Mouse (Mus musculus): ENCODE measurements around the gene Ntmt1. TPM values are rescaled to one million over a fixed set of nuclear protein-coding genes. Genes with fewer than 3 reads are reported as not detected.
A peak's percentile ranks its signal among the peaks of the same experiment; 100 is the strongest.

The Ntmt1 gene
- 101 and 107 TPM in 2 replicates for polyA plus RNA-seq (2015; fragmentation: Nextera tagmentation; extraction: Ambion mirVana)

GRCm38 (mm10) chr2:30807648-30808295 lies at the start of gene Ntmt1:
Gene Ntmt1, plus strand, starts transcription at chr2:30807826.
- Histone ChIP-seq H3K27ac (replicated peaks) (peak within 1 kb of the TSS; percentile 86), H3K9ac (peak within 1 kb of the TSS; percentile 96), H3K4me3 (peak within 1 kb of the TSS; percentile 83), H3K4me2 (peak within 1 kb of the TSS; percentile 96), H3K4me1 (replicated peaks) (peaks cover 38% of the 10 kb centered on the region), H3K36me3 (peaks cover 7% of the 10 kb centered on the region), H3K9me3 (no peaks in the 10 kb centered on the region), H3K27me3 (peaks cover 10% of the 10 kb centered on the region; the same call in 1 of the 2 replicates)
- ATAC-seq (ENCODE audit: low read depth) = peak; percentile 97
- WGBS = under 1% methylated on average over 44 of the region's 44 CpGs

DNA sequence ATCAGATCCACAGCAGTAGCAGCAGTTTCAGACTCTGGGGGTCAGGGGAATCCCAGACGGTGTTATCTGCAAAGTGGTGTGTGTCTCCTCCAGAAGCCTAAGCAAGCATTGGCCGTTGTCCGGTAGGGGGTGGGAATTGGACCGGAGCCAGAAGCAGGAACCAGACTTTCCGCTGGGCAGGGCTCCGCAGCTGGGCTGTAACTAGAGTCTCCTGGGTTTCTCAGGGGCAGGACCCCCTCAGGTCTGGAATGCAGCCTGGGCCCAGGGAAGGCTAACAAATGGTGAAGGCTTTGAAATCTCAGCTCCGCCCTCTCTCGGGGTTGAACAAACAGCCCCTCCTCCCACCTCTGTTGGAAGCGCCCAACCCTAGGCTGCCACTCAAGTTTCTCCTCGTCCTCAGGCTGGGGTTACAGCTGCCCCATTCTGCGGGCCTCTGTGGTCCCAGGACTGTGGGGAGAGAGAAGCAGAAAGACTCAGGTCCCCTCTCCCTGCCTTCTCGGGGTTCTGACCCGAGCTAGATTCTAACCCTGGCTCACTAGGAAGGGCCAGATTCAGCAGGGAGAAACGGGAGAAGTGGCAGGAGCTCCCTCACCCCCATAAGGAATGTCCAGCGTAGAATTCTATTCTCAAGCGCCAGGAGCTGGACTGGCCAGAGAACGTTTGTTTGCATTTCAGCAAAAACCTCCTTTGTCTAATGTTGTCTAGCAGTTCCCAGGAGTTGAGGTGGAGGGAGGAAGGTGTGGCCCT lies 49.1 kb upstream of the Ntmt1 start:
- H3K4me2 ChIP-seq = peak overlapping the region; percentile 13; the same call in 1 of the 2 replicates
- H3K9ac ChIP-seq = peak overlapping the region; percentile 27; the same call in 1 of the 2 replicates
- no peaks in the 10 kb centered on the region for H3K36me3 ChIP-seq
- peak overlapping the region; percentile 79 for H3K27ac ChIP-seq (replicated peaks)
- H3K4me3 ChIP-seq = no peak overlapping the region
- H3K9me3 ChIP-seq = peaks cover 14% of the 10 kb centered on the region; the same call in 1 of the 2 replicates
- no peaks in the 10 kb centered on the region for H3K27me3 ChIP-seq
- WGBS = 3% methylated on average over 17 of the region's 17 CpGs
- peaks cover 32% of the 10 kb centered on the region for H3K4me1 ChIP-seq (replicated peaks)
- peak; percentile 73 for ATAC-seq (ENCODE audit: low read depth)

- no peak overlapping the region for H3K4me2 ChIP-seq
- peaks cover 14% of the 10 kb centered on the region; the same call in 1 of the 2 replicates for H3K9me3 ChIP-seq
- H3K27ac ChIP-seq (replicated peaks) = peak overlapping the region; percentile 79
- no peak overlapping the region; the same call in 1 of the 2 replicates for H3K9ac ChIP-seq
- H3K36me3 ChIP-seq = no peaks in the 10 kb centered on the region
- 46% methylated on average over 4 of the region's 4 CpGs for WGBS
- ATAC-seq (ENCODE audit: low read depth) = no peak
- H3K4me1 ChIP-seq (replicated peaks) = peaks cover 32% of the 10 kb centered on the region
- no peak overlapping the region for H3K4me3 ChIP-seq
- H3K27me3 ChIP-seq = no peaks in the 10 kb centered on the region
Observed at GRCm38 (mm10) chr2:30759088-30759374, 48.6 kb upstream of the Ntmt1 start.

DNA sequence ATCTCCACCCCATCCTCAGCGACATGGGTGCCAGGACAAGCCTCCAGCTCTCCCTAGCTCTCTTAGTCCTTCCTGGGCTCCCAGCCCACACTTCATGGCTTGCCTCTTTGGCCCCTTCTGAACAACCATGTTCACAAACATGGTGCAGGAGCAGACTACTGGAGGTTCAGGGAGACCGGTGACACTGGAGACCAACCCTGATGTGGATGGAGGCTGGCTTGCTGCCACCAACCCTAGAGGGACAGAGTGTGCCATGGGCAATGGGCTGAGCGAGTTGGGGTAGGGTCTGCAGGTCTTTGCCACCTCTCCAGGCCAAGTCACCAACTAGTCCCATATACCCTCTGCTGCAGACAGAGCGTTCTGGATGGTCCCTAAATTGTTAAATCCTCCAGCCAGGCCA lies 48.2 kb upstream of the Ntmt1 start:
- no peaks in the 10 kb centered on the region for H3K27me3 ChIP-seq
- H3K4me2 ChIP-seq = no peak overlapping the region
- H3K9ac ChIP-seq = no peak overlapping the region
- H3K36me3 ChIP-seq = no peaks in the 10 kb centered on the region
- H3K27ac ChIP-seq (replicated peaks) = peak overlapping the region; percentile 79; the same call in 1 of the 2 replicates
- H3K9me3 ChIP-seq = peaks cover 15% of the 10 kb centered on the region
- ATAC-seq (ENCODE audit: low read depth) = no peak
- peaks cover 32% of the 10 kb centered on the region for H3K4me1 ChIP-seq (replicated peaks)
- H3K4me3 ChIP-seq = no peak overlapping the region
- 78% methylated on average over 4 of the region's 4 CpGs for whole genome bisulfite sequencing

DNA sequence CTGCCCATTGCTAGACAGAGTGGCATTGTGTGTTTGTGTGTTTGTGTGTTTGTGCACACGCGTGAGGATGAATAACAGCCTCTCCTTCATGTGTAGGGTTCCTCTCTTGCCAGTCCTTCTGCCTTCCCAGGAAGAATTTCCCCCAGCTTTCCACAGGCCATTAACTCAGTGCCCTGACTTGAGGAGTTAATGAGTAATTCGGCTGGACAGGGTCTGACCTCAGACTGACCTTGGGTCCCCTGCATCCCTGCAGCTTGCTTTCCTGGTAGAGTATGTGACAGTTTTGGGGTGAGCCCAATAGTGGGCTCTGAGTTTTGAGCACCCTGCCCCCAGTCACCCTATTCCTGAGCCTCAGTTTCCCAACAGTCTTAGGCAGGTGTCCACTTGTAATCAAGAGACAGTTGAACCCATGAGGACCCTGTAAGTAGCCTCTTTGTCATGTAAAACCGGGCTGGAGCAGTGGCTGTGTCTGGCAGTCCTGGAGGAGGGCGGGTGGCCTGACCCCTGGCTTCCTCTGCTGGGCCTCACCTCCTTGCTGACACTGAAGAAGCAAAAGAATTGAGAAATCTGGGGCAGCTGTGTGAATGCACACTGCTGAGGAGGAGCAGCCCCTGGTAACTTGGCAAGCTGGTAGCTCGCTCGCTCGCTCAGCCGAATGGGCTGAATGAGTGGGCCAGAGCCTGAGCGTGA lies 47.6 kb upstream of the Ntmt1 start:
- Histone ChIP-seq H3K9me3 (peaks cover 20% of the 10 kb centered on the region), H3K9ac (no peak overlapping the region), H3K36me3 (no peaks in the 10 kb centered on the region), H3K4me1 (replicated peaks) (peaks cover 32% of the 10 kb centered on the region), H3K4me2 (no peak overlapping the region), H3K27me3 (no peaks in the 10 kb centered on the region), H3K4me3 (no peak overlapping the region), H3K27ac (replicated peaks) (peak overlapping the region; percentile 79; the same call in 1 of the 2 replicates)
- ATAC-seq (ENCODE audit: low read depth) = no peak
- WGBS = 23% methylated on average over 10 of the region's 10 CpGs

DNA sequence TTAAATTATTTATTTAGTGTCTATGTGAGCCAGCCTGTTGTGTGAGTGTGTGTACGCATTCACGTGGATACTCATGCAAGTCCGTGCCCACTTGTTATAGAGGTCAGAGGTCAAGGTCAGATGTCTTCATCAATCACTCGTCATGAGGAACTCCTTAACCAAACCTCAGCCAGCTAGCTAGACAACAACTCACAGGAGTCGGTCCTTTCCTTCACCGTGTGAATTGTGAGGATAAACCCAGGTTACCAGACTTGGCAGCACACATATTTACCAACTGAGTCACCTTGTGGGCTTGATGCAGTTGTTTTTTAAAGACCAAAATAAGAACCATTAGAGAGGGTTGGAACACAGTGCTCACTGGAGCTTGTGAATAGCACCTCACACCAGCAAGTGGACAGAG lies 46.9 kb upstream of the Ntmt1 start:
- Histone ChIP-seq H3K4me3 (no peak overlapping the region), H3K36me3 (no peaks in the 10 kb centered on the region), H3K27me3 (no peaks in the 10 kb centered on the region), H3K4me2 (no peak overlapping the region), H3K4me1 (replicated peaks) (peaks cover 32% of the 10 kb centered on the region), H3K27ac (replicated peaks) (0 out of 2 replicates have a peak overlapping the region, but pooled peaks have one; percentile 23), H3K9ac (no peak overlapping the region), H3K9me3 (peaks cover 20% of the 10 kb centered on the region)
- no peak for ATAC-seq (ENCODE audit: low read depth)
- 18% methylated on average over 6 of the region's 6 CpGs for WGBS

DNA sequence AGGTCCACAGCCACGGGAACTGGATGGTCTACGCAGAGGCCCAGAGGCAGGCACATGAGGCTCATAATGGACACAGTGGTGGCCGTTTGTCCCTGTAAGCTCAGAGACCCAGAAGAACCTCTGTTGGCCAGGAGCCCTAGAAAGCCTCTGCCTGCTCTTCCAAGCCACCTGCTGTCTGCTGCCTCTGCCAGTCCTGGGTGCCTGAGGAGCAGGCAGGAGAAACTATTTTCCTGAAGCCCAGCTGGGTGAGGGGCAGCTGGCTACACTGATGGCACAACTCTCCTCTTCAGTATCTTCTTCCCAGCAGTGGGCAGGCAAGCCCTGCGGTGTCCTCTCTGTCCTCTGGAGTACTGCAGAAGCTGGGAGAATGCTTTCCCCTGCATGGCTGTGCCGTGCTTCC lies 41.2 kb upstream of the Ntmt1 start:
- H3K9me3 ChIP-seq = peaks cover 13% of the 10 kb centered on the region
- 82% methylated on average over 5 of the region's 5 CpGs for WGBS
- no peaks in the 10 kb centered on the region for H3K36me3 ChIP-seq
- H3K27me3 ChIP-seq = no peaks in the 10 kb centered on the region
- no peak overlapping the region for H3K9ac ChIP-seq
- no peak for ATAC-seq (ENCODE audit: low read depth)
- H3K4me3 ChIP-seq = no peak overlapping the region
- peaks cover 25% of the 10 kb centered on the region for H3K4me1 ChIP-seq (replicated peaks)
- no peak overlapping the region for H3K4me2 ChIP-seq
- H3K27ac ChIP-seq (replicated peaks) = no peak overlapping the region

DNA sequence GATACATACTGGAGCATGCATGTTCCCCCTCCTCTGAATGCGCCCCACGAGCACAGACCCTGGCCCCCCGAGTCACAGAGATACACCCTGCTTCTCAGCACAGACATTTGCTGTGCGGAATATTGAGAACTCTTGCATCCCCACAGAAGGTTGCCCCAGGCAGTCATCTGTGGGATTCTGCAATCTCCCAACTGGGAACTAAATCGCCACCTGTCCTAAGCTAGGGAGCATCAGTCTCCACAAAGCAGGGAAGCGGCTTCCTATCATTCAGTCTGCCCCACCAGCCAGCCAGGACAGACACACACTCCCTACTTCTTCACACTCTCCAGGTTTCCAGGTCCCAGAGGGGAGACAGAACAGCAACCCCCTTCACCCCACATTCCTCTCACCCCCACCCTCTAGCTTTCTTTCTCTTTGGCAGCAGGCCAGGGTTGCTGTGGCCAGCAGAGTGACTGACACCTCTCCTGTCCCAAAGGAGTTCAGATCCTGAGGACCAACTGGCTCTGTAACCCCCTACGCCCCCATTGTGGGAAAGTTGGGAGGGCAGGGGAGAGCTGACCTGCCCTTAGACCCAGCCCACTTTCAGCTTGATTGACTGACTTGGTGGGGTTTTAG lies 39.9 kb upstream of the Ntmt1 start:
- H3K9me3 ChIP-seq = peaks cover 10% of the 10 kb centered on the region
- no peak overlapping the region for H3K9ac ChIP-seq
- no peaks in the 10 kb centered on the region for H3K36me3 ChIP-seq
- no peak overlapping the region for H3K4me3 ChIP-seq
- WGBS = 64% methylated on average over 7 of the region's 7 CpGs
- no peaks in the 10 kb centered on the region for H3K27me3 ChIP-seq
- H3K4me1 ChIP-seq (replicated peaks) = peaks cover 37% of the 10 kb centered on the region
- 0 out of 2 replicates have a peak overlapping the region, but pooled peaks have one; percentile 46 for H3K27ac ChIP-seq (replicated peaks)
- no peak for ATAC-seq (ENCODE audit: low read depth)
- no peak overlapping the region for H3K4me2 ChIP-seq

GRCm38 (mm10) chr2:30768529-30768928 lies 39.1 kb upstream of the Ntmt1 start:
- Histone ChIP-seq H3K4me2 (no peak overlapping the region), H3K4me3 (no peak overlapping the region), H3K4me1 (replicated peaks) (peaks cover 43% of the 10 kb centered on the region), H3K9ac (no peak overlapping the region), H3K27ac (replicated peaks) (peak overlapping the region; percentile 23; the same call in 1 of the 2 replicates), H3K36me3 (no peaks in the 10 kb centered on the region), H3K9me3 (peaks cover 7% of the 10 kb centered on the region; the same call in 1 of the 2 replicates), H3K27me3 (no peaks in the 10 kb centered on the region)
- 83% methylated on average over 5 of the region's 5 CpGs for WGBS
- ATAC-seq (ENCODE audit: low read depth) = no peak

- H3K4me1 ChIP-seq (replicated peaks) = peaks cover 43% of the 10 kb centered on the region
- H3K27ac ChIP-seq (replicated peaks) = 0 out of 2 replicates have a peak overlapping the region, but pooled peaks have one; percentile 23
- H3K4me2 ChIP-seq = no peak overlapping the region
- ATAC-seq (ENCODE audit: low read depth) = no peak
- WGBS = 47% methylated on average over 6 of the region's 6 CpGs
- H3K36me3 ChIP-seq = no peaks in the 10 kb centered on the region
- H3K9ac ChIP-seq = no peak overlapping the region
- peaks cover 7% of the 10 kb centered on the region; the same call in 1 of the 2 replicates for H3K9me3 ChIP-seq
- no peak overlapping the region for H3K4me3 ChIP-seq
- H3K27me3 ChIP-seq = no peaks in the 10 kb centered on the region
Observed at GRCm38 (mm10) chr2:30769187-30769586, 38.4 kb upstream of the Ntmt1 start.

GRCm38 (mm10) chr2:30771368-30771805 lies 36.2 kb upstream of the Ntmt1 start:
- H3K4me1 ChIP-seq (replicated peaks) = peaks cover 43% of the 10 kb centered on the region
- peak overlapping the region; percentile 76 for H3K4me2 ChIP-seq
- 1% methylated on average over 51 of the region's 51 CpGs for WGBS
- H3K27ac ChIP-seq (replicated peaks) = peak overlapping the region; percentile 89
- H3K27me3 ChIP-seq = no peaks in the 10 kb centered on the region
- peak overlapping the region; percentile 44 for H3K4me3 ChIP-seq
- H3K36me3 ChIP-seq = no peaks in the 10 kb centered on the region
- peak overlapping the region; percentile 77 for H3K9ac ChIP-seq
- no peak; the same call in 1 of the 2 replicates for ATAC-seq (ENCODE audit: low read depth)
- no peaks in the 10 kb centered on the region for H3K9me3 ChIP-seq

Data from neural tube, embryonic 13.5 days (tissue).